Mouse (Mus musculus): ENCODE measurements around the gene Cenpx.
"Not testable (repeated sequence)": the region's sequence is repeated elsewhere in the genome, so short reads cannot be mapped to it uniquely, and the experiment has no call there.

Gene Cenpx

DNA sequence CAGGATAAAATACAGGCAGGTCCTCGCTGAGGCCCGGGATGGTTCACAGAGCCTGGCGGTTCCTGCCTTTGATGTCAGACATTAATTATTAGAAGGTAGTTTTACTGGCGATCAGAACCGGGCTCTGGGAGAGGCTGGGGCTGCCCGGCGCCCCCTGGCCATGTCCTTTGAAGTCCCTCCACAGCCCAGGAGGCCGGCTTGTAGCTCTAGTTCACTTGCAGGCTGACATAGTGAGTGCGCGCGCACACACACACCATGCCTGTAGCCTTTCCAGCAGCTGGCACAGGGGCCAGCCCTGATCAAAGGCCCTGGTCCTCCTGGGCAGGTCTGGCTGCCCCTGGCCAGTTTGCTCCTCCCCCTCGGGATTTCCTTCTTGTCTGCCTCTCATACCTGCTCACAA, 17.9 kb downstream of the Cenpx start:
- no peak for DNase-seq (ENCODE audit: low spot score)

DNA sequence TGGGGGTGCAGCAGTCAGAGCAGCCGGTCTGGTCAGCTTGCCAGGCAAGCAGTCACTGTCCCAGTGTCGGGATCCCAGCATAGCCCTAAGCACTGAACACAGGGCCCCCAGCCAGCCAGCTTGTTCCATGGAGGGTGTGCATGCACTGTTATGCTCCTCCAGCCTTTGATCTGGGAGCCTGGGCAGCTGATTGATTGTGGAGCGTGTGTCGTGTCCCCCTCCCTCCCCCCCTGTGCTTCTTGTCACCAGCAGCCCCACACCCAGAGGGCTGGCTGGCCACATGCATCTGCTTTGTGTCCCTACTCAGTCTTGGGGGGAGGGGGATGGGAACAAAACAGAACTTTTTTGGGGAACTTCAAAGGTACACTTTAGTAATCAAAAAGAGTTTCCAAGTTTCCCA, 18.4 kb downstream of the Cenpx start:
- no peak for DNase-seq (ENCODE audit: low spot score)

DNA sequence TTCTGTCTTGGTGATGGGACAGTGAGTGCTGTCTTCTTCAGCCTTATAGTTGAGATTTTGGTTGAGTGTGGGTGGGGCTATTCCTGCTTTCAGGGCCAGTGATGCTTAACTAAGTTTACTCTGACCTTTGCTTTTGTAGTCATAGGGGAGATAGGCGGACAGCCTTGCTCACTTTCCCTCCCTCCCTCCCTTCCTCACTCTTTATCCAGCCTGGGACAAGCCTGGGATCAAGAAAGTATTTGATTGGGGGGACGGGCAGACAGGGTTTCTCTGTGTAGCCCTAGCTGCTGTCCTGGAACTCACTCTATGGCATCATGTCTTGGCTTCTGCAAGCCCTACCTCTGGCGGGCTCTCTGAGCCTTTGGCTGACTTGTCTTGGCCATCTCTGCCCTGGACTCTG, 20.1 kb downstream of the Cenpx start:
- no peak for DNase-seq (ENCODE audit: low spot score)

DNA sequence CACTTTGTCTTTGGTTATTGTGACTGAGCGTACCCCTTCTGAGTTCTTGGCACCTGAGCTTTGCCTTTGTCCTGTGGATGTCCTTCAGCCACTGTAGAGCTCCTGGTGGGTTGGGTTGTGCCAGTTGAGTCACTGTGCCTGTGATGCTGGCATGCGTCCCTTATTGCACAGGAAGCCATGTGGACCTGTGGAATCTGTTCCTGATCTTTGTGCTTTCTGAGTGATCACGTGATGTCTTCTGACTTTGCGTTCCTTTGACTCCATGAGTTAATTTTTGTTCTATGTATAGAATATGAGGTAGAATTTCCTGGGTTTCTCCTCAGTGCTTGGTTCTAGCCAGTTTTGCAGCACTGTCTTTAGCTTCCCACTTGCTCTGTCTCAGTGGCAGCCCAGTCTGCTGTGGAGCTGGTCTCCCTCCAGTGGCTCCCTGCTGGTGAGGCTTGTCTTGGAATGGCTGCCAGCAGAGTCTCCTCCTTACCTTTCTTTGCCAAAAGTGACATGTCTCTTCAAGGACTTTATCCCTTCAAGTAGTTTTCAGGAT, 21.0 kb downstream of the Cenpx start:
- DNase-seq (ENCODE audit: low spot score) = no peak

DNA sequence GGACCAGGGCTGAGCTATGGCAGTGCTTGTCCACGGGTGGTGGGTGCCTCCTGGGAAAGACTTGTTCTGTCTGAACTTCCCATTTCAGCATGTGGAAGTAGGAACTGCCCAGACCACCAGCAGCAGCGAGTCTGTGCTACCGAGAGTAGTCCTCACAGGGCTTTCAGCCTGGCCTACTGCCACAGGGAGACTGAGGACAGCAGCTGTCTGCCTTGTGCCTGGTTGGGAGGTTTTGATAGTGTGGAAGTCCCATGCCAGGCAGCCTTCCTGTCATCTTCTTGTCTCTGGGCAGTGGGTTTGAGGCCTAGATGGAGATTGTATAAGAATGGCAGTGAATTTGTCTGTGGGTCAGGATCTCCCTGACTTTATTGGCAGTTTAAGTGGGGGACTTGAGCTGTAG, 24.2 kb downstream of the Cenpx start:
- DNase-seq (ENCODE audit: low spot score) = no peak

DNA sequence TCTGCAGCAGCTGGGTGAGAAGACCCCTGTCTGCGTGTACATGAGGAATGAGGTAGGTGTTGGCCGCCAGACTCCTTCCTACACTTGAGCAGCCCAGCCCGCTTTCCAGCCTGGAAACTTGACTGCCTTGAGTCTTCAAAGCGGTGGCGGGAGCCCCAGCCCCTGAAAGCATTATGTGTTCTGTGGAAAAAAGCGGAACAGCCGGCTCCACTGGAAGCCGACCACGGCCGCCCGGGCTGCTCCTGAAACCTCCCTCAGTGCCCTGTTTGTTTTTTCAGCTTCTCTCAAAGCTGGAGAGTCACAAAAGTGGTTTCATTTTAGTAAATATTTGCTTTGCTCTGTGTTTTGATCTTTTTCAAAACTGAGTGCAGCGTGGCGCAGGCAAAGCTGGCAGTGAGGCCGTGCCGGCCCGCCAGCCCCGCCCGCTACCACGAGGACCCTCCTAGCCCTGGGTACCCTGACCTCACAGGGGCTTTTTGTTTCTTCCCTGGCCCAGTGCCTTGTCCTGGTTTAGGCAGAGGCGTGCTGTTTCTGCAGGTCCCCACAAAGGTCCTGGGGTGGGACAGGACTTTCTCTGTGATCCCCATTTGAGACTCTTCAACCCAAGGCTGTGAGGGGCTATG, 26.8 kb downstream of the Cenpx start:
- no peak for DNase-seq (ENCODE audit: low spot score)

DNA sequence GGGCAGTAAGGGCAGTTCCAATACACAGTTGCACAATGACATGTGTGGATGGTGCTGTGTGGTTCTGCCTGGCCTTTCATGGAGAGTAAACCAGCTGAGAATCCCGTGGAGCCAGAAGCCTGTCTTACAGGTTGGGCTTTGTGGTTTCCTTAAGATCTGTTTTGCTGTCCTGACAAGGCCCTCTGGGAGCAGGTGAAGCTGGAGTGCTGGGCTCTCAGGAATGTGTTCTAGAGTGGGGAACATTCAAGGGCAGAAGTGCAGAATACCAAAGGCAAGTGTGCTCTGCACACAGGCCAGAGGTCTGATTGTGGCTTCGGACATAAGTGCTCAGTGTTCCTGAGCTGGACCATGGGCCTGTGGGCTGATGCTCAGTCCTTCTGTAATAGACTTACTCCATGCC, 28.9 kb downstream of the Cenpx start:
- DNase-seq (ENCODE audit: low spot score) = no peak

- DNase-seq (ENCODE audit: low spot score) = no peak
These were observed 29.5 kb downstream of the Cenpx start for GRCm38 (mm10) chr11:120684086-120684485.

- DNase-seq (ENCODE audit: low spot score) = no peak
These were observed 30.0 kb downstream of the Cenpx start for GRCm38 (mm10) chr11:120683536-120683935.

GRCm38 (mm10) chr11:120682683-120683082, 30.9 kb downstream of the Cenpx start:
- no peak for DNase-seq (ENCODE audit: low spot score)

GRCm38 (mm10) chr11:120679909-120680308, 33.6 kb downstream of the Cenpx start:
- DNase-seq (ENCODE audit: low spot score) = no peak

GRCm38 (mm10) chr11:120676951-120677350, 36.6 kb downstream of the Cenpx start:
- no peak for DNase-seq (ENCODE audit: low spot score)

DNA sequence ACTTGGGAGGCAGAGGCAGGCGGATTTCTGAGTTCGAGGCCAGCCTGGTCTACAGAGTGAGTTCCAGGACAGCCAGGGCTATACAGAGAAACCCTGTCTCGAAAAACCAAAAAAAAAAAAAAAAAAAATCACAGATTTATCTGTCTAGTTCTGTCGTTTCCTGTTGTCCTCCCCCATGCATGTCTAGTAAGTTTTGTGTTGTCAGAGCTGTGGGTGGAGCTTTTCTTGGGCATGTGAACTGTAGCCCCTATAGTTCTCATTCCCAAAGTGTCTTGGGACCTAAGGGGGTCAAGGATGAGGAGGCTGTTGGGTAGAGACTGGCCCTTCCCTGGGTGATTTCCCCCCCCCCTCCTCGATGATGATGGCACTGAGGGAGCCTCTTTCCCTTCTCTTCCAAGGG, 37.7 kb downstream of the Cenpx start:
- not testable (repeated sequence) for DNase-seq (ENCODE audit: low spot score)

DNA sequence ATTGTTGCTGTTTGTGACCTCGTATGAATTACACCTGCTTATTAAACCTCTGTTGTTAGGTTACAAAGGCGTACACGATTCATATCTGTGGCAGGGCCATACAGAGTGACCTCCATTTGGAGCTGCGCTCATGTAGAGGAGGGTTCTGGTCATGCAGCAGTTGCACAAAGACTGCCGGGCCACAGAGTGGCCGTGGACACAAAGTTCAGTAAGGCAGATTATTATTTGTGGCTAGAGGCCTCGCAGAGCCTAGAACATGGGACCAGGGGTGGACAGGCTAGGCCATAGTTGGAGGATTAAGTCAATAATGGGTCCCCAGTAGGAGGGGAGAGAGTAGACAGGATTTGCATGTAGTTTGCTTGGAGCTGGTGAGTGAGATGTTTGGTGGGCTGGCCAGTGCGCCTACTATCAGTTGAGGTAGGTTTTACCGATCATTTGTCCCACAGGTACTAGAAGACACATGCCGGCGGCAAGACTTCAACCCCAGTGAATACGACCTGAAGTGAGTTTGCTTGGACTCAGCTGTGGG, 39.9 kb downstream of the Cenpx start:
- DNase-seq (ENCODE audit: low spot score) = no peak

GRCm38 (mm10) chr11:120672687-120673593, 40.6 kb downstream of the Cenpx start, which contains the start of gene Aspscr1:
TSS of gene Aspscr1 (plus strand) at chr11:120672973.
- DNase-seq (ENCODE audit: low spot score) = peak; percentile 91

GRCm38 (mm10) chr11:120666617-120667016, 46.9 kb downstream of the Cenpx start:
- DNase-seq (ENCODE audit: low spot score) = no peak

GRCm38 (mm10) chr11:120665406-120665805, 48.1 kb downstream of the Cenpx start:
- no peak for DNase-seq (ENCODE audit: low spot score)

DNA sequence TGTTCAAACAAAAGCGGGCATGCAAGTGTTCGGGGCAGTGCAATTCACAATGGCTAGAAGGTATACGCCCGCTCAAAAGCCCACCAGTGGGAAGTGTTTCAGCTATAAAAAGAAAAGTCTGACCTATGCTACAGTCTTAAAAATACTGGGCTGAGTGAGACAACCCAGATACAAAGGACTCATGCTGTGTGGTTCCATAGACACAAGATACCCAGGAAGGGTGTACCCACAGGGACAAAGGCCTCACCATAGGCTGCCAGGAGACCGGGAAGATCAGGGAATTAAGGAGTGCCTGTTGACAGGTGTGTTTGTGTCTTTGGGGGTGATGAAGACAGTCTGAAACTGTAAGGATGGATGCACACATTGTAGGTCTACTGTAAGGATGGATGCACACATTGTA, 49.8 kb downstream of the Cenpx start:
- no peak for DNase-seq (ENCODE audit: low spot score)

DNA sequence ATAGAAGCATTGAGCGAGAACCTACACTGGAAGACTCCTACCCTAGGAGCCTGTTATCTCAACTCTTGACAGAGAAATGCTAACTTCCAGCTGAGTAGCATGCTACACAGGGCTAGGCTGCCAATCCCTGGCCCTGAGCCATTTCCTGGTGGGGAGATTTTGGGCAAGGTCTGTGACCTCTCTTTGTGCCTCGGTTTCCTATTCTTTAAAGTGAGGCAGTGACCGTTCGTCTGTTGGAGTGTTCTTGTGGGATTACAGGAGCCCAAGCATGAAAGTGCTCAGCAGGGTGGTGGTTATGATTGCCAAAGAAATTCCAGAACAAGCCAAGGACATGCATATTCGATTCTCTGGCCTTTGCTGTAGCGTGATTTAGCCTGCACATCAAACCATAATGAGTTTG, 50.8 kb downstream of the Cenpx start:
- no peak for DNase-seq (ENCODE audit: low spot score)

- no peak for DNase-seq (ENCODE audit: low spot score)
These were observed 52.5 kb downstream of the Cenpx start, which contains the start of gene Notum for GRCm38 (mm10) chr11:120661076-120661460. TSS of gene Notum (minus strand) at chr11:120661175.

Data from ovary, postnatal 10 days (tissue).